Mouse (Mus musculus) heart, adult 2 months (tissue): ENCODE results near the gene Aspg.

Experiments used
- CTCF ChIP-seq: fragments of 200-600 bp; IDR thresholded peaks from 2 replicates; pipeline ENCODE4 v1.8.1; 2022; ENCODE audit warnings: antibody characterized with exemption, mild to moderate bottlenecking, moderate library complexity
- EP300 ChIP-seq: fragments of 200-500 bp; IDR thresholded peaks from 2 replicates; pipeline ENCODE4 v1.6.1; 2011; ENCODE audit warnings: low read depth, low read length, control low read depth; ENCODE audit not compliant: insufficient read depth

DNA sequence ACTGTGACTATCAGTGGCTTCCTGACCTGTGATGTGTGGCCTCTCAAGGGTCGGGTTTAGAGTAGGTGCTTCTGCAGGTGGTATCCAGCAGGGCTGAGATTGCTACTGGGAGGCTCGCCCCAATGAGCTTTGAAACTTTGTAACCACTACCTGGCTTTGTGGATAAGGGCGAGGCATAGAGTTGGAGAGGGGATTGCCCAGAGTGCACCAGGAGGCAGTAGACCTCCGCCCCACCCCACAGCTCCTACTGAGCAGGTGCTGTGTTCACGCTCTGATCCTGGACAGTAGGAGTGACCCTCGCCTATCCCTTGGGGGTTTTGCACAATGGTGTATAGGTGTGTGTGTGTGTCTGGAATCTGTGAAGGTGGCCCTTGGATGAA, 58.4 kb downstream of the Aspg start:
- TF ChIP-seq EP300 (no peak), CTCF (no peak)
